Mouse (Mus musculus): Measurements from ENCODE around the gene Selenos.

- TF ChIP-seq GATA1 (IDR thresholded peaks at IDR 0.05; ENCODE audit: low read length) (no peak), TAL1 (IDR thresholded peaks at IDR 0.05; ENCODE audit: low read length) (peak; percentile 32; the same call in 1 of the 3 replicates)
Observed at GRCm38 (mm10) chr7:66113561-66113960, 34.1 kb downstream of the Selenos start.
